Mouse (Mus musculus) kidney, postnatal 10 days (tissue): ENCODE measurements around the gene Nlgn1.

Source experiments
- DNase-seq: peaks from one replicate; pipeline ENCODE4 v3.0.0; 2021; ENCODE audit warnings: mixed read lengths

The Nlgn1 gene

GRCm38 (mm10) chr3:26039696-26040095 is 292.6 kb downstream of the Nlgn1 start:
- no peak for DNase-seq

DNA sequence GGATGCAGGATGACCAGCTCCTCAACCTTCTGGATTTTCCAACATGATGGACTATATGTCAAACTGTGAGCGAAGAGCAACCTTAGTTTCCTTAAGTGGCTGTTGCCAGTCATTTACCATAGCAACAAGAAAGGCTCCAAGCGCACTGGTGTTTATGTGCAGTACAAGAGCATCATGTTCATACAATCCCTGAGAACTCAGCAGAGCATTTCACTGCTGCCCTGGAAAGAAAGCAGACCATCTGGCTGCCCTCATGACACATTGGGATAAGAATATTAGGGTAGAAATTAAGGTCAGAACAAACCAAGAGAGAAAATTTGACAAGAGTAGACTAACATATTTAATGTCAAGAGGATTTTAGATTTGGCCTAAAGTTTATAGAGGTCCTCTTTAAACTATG is 306.2 kb downstream of the Nlgn1 start:
- no peak for DNase-seq

DNA sequence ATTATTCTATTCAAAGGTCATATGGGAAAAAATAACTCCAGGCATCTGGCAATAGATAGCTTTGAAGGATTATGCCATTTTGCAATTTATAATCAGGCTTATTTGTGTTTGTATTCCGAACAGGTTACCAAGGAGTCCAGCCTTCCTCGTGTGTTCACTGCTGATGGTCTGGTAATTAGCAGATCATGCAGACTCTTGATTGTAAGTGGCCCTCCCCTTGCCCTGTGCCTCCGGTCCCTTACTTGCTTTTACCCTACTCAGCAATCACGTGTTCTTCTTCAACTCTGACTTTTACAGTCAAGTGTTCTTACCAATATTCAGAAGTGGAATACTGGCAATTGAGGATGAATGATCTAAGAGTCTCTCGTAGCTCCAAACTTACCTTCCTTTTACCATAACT is 309.0 kb downstream of the Nlgn1 start:
- no peak for DNase-seq

DNA sequence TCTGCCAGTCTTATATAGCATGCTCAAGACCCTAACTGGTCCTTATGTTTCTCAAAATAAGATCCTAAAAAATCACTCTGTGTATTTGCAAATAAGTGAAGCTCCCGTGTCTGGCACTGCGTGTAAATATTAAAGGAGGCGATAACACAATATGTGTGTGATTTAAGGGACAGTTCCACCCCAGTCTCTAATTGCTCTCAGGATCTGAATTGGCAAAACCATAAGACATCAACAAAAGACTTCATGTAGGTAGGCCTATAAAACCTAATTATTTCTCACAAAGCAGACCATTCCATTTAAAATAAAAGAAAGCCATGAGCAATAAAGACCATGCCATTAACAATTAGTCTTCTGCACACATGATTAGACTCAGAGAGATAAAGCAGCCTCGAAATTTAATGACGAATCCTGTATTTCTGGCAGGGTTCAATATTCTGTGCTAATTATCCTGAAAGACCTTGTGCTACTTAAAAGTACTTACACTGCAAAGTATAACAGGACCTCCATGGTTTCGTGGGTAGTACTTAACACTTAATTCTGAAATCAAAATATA is 310.6 kb downstream of the Nlgn1 start:
- no peak for DNase-seq

GRCm38 (mm10) chr3:26011310-26012078 is 320.8 kb downstream of the Nlgn1 start:
- DNase-seq, result no peak

DNA sequence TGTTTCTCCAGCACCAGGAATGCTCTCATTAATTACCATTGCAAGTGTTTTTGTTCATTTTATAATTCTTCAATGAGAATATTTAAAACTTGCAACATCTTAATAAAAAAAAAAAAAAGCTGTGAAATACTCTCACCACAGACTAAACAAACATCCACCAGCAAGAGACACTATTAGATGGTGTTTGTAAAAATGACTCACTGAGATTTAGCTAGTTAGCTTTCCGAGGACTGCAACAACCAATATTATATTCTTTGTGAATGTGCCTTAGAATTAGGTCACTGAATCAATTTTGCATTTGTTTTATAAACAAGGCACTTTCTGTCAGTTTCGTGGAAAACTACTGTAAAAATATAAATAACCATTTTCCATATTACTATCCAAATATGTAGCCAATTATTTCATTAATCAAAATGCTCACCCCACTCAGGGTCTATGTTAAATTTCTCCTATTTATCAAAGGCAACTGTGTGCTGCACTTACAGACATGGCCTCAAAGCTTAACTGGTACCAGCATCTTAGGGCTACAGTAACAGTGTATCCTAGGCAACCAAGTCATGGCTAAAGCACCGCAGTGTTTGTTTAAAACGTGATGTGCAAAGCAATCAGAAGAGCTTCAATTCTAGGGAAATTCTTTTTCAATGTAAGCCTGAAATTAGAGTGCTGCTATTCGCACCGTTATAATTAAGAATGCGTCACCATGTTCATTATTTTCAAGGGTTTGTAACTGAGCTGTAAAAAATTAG is 329.2 kb downstream of the Nlgn1 start:
- DNase-seq, result no peak

DNA sequence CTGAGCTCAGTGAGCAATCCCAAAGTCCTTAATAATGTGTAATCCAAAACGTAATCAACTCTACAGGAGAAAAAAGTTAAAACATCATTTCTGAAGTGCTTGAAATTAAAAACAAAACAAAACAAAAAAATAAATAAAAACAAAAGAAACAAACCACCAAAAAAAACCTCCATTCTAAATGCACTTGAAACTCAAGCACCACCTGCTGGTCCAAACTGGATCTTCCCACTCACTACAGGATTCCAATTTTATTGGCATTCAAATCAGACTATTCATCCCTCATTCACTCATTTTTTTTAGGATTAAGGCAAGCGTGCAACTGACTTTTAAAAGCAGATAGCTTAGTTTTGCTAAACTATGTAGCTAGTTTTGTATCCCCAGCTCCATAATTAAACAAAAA is 329.9 kb downstream of the Nlgn1 start:
- DNase-seq, result peak; percentile 24

- DNase-seq, result no peak
These were observed 364.7 kb downstream of the Nlgn1 start for GRCm38 (mm10) chr3:25967546-25967945.

GRCm38 (mm10) chr3:25964237-25964636 is 368.0 kb downstream of the Nlgn1 start:
- no peak for DNase-seq

DNA sequence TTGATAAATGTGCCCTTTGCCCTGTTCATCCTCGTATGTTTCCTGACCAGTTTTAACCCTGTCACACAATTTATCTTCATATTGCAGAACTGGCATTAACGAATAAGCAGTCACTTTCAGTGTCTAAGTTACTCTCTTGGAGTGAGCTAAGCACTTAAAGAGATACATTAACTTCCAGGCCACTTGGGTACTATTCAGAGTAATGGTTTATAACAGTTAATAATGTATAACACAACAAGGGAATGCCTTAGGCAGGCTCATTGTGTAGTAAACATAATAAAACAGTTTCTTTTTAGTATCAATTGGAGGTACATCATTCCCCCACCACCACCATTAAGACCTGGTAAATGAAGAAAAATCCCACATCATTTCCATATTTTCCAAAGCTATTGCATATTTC is 368.7 kb downstream of the Nlgn1 start:
- no peak for DNase-seq

DNA sequence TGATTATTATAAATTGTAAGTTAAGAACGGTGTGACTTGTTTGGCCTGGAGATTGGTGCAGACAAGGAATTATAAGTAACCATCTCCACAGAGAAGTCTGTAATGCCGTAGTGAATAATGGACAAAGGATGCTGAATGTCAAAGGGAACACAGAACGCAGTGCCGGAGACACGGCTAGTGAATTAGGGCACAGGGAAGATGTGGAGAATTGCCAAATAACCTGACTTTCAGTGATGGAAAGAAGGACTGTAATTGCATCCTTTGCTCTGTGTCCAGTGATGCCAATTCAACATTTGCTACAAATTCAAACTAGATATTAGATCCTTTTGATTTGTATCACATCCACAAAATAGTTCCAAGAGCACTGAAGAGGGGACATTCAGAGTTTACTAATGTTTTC is 415.7 kb downstream of the Nlgn1 start:
- DNase-seq, result no peak

GRCm38 (mm10) chr3:25914365-25915065 is 417.7 kb downstream of the Nlgn1 start:
- DNase-seq, result no peak

DNA sequence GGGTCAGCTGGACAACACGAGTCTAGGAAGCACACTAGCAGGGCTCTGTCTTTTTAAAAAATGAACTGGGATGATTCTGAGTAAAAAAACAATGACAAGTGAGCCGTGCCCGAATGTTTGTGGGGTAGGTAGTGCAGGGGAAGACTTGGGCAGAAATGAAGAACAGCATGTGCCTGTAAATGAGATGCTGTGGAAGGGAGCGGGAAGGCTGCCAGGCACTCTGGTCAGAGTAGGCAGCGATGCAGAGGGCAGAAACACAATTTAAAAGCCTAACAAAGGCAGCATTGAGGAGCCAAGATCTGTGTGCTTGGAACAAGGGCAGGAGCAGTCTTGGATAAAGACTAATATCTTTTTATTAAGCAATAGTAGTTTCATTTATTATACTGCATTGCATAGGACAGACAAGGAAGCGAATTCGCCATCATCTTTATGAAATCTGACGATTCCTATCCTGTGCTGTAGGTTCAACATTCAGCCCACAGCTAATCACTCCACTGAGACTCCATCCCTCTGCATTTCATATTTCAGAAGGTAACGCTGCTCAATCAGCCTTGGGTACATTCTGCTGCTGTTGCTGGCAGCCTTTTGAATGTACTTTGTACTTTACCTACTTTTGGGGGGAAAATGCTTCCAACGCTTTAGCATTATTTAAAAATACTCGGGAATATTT is 429.0 kb downstream of the Nlgn1 start:
- no peak for DNase-seq

GRCm38 (mm10) chr3:25897456-25897855 is 434.8 kb downstream of the Nlgn1 start:
- no peak for DNase-seq

- no peak for DNase-seq
These were observed 447.5 kb downstream of the Nlgn1 start for GRCm38 (mm10) chr3:25884797-25885196.

DNA sequence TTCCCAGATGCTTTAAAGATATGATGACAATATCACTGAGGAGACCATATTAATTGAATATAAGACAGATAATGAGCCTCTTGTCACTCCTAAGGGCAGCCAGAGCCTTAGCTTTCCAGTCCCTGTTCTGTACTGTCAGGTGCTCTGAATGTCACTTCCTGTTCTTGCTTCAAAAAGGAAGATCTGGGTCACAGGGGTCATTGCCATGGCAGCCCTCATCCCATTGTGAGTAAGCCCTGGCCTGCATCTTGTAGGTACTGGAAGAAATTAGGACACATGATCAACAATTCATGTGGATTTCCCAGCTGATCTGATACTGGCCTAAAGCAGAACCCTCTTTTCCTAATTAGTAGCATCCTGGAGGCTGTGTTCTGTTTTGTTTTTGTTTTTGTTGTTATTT is 463.1 kb downstream of the Nlgn1 start:
- DNase-seq, result peak; percentile 20

DNA sequence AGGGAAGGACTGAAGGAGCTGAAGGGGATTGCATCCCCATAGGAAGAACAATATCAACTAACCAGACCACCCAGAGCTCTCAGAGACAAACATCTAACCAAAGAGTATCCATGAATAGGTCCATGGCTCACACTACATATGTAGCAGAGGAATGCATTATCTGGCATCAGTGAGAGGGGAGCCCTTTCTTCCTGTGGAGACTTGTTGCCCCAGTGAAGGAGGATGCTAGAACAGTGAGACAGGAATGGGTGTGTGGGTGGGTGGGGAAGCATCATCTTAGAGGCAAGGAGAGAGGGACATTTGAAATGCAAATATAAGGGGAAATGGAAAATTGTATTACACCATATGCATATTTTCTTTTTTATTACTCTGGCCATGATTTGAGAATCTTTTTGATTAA is 473.9 kb downstream of the Nlgn1 start:
- no peak for DNase-seq

GRCm38 (mm10) chr3:25844686-25845462 is 487.4 kb downstream of the Nlgn1 start:
- no peak for DNase-seq

DNA sequence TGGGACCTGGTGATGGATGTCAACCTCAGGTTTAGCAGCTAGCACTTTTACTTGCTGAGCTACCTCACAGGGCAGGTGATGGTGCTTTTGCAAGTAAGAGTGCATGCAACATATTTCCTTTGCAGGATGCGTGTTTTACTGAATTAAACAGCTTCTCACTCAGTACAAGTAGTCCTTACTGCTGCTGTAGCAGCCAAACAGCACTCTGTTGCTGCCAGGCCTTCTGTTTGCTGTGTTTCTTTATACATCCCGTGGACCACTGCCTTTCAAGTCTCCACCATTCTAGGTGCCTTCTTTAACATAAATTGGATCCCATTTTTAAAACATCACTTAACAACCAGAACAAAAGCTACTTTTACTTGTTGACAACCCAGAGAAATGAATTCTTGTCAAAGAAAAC is 502.0 kb downstream of the Nlgn1 start:
- DNase-seq, result no peak

GRCm38 (mm10) chr3:25813368-25813767 is 518.9 kb downstream of the Nlgn1 start:
- no peak for DNase-seq

DNA sequence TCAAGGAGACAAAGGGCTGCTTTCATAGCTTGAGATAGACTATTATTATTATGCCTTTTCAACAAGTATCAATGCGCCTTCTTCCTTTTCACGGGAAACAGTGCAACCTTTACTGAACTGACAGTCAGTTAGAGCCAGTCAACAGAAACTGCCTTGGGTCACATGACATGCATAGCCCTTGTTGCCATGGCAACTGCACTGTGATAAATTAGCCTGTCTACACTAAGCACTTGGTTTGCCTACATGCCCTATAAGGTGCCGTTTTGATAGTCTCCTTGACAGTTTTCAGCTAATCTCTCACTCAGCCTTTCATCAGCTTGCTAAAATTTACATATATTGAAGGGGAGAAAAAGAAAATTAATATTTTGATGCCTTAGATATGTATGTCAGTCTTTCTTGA is 524.7 kb downstream of the Nlgn1 start:
- DNase-seq, result no peak

GRCm38 (mm10) chr3:25781651-25782050 is 550.6 kb downstream of the Nlgn1 start:
- DNase-seq, result no peak
